Mouse (Mus musculus): Measurements from ENCODE around the gene Rhoc. TPM values are rescaled to one million over a fixed set of nuclear protein-coding genes. Genes with fewer than 3 reads are reported as not detected.
A peak's percentile ranks its signal among the peaks of the same experiment; 100 is the strongest.

The Rhoc gene
- polyA plus RNA-seq, 1 experiment from 2014 or later = 126 TPM

GRCm38 (mm10) chr3:104780561-104781420, 7.4 kb upstream of the Rhoc start, which contains the start of gene Ppm1j:
Ppm1j (plus strand) TSS chr3:104781056.
- ATAC-seq (ENCODE audit: low FRiP score, low TSS enrichment) = peak; percentile 79
- Histone ChIP-seq H3K36me3 (ENCODE audit: control insufficient read depth, insufficient read depth, low read length) (no peaks in the 10 kb centered on the region), H3K4me3 (ENCODE audit: low read depth, low read length) (peak within 1 kb of the TSS; percentile 52), H3K27ac (replicated peaks) (no peak within 1 kb of the TSS), H3K27me3 (ENCODE audit: control insufficient read depth, insufficient read depth, low read length) (no peaks in the 10 kb centered on the region), H3K4me1 (replicated peaks; ENCODE audit: control insufficient read depth, insufficient read depth) (peaks cover 4% of the 10 kb centered on the region; the same call in 1 of the 2 replicates), H3K4me2 (replicated peaks; ENCODE audit: low read depth) (peak within 1 kb of the TSS; percentile 98), H3K9me3 (ENCODE audit: control insufficient read depth, low read length) (no peaks in the 10 kb centered on the region), H3K9ac (ENCODE audit: low read length) (peak within 1 kb of the TSS; percentile 65)
- DNase-seq (ENCODE audit: low spot score) = peak; percentile 91
- TF ChIP-seq CTCF (IDR thresholded peaks at IDR 0.05; ENCODE audit: low read depth) (no peak), EP300 (optimal IDR thresholded peaks at IDR 0.05) (no peak)
- 2% methylated on average over 56 of the region's 56 CpGs for WGBS

- H3K9me3 ChIP-seq (ENCODE audit: control insufficient read depth, low read length) = no peaks in the 10 kb centered on the region
- no peaks in the 10 kb centered on the region for H3K27me3 ChIP-seq (ENCODE audit: control insufficient read depth, insufficient read depth, low read length)
- 2% methylated on average over 26 of the region's 26 CpGs for WGBS
- peak within 1 kb of the TSS; percentile 98 for H3K4me2 ChIP-seq (replicated peaks; ENCODE audit: low read depth)
- DNase-seq (ENCODE audit: low spot score) (peak; percentile 26), ATAC-seq (ENCODE audit: low FRiP score, low TSS enrichment) (0 out of 2 replicates have a peak, but pooled peaks have one; percentile 8)
- H3K4me3 ChIP-seq (ENCODE audit: low read depth, low read length) = peak within 1 kb of the TSS; percentile 52
- H3K9ac ChIP-seq (ENCODE audit: low read length) = peak within 1 kb of the TSS; percentile 65
- H3K4me1 ChIP-seq (replicated peaks; ENCODE audit: control insufficient read depth, insufficient read depth) = peaks cover 4% of the 10 kb centered on the region; the same call in 1 of the 2 replicates
- no peak within 1 kb of the TSS for H3K27ac ChIP-seq (replicated peaks)
- H3K36me3 ChIP-seq (ENCODE audit: control insufficient read depth, insufficient read depth, low read length) = no peaks in the 10 kb centered on the region
- TF ChIP-seq CTCF (IDR thresholded peaks at IDR 0.05; ENCODE audit: low read depth) = no peak
- no peak for TF ChIP-seq EP300 (optimal IDR thresholded peaks at IDR 0.05)
Measured at GRCm38 (mm10) chr3:104781471-104781903, 6.7 kb upstream of the Rhoc start, which contains the start of gene Fam19a3. Fam19a3 (minus strand) TSS chr3:104781840.

GRCm38 (mm10) chr3:104782061-104782681, 6.0 kb upstream of the Rhoc start:
- WGBS = 34% methylated on average over 12 of the region's 12 CpGs
- Histone ChIP-seq H3K27me3 (ENCODE audit: control insufficient read depth, insufficient read depth, low read length) (no peaks in the 10 kb centered on the region), H3K4me1 (replicated peaks; ENCODE audit: control insufficient read depth, insufficient read depth) (peaks cover 4% of the 10 kb centered on the region; the same call in 1 of the 2 replicates), H3K36me3 (ENCODE audit: control insufficient read depth, insufficient read depth, low read length) (no peaks in the 10 kb centered on the region), H3K9me3 (ENCODE audit: control insufficient read depth, low read length) (no peaks in the 10 kb centered on the region), H3K9ac (ENCODE audit: low read length) (no peak overlapping the region), H3K4me3 (ENCODE audit: low read depth, low read length) (peak overlapping the region; percentile 52), H3K27ac (replicated peaks) (no peak overlapping the region), H3K4me2 (replicated peaks; ENCODE audit: low read depth) (peak overlapping the region; percentile 98)
- TF ChIP-seq CTCF (IDR thresholded peaks at IDR 0.05; ENCODE audit: low read depth) = no peak
- TF ChIP-seq EP300 (optimal IDR thresholded peaks at IDR 0.05) = no peak
- peak; percentile 38 for DNase-seq (ENCODE audit: low spot score)
- no peak for ATAC-seq (ENCODE audit: low FRiP score, low TSS enrichment)

GRCm38 (mm10) chr3:104783971-104784500, 4.1 kb upstream of the Rhoc start:
- Histone ChIP-seq H3K4me3 (ENCODE audit: low read depth, low read length) (no peak overlapping the region), H3K4me1 (replicated peaks; ENCODE audit: control insufficient read depth, insufficient read depth) (peaks cover 7% of the 10 kb centered on the region; the same call in 1 of the 2 replicates), H3K9me3 (ENCODE audit: control insufficient read depth, low read length) (no peaks in the 10 kb centered on the region), H3K27ac (replicated peaks) (no peak overlapping the region), H3K27me3 (ENCODE audit: control insufficient read depth, insufficient read depth, low read length) (no peaks in the 10 kb centered on the region), H3K4me2 (replicated peaks; ENCODE audit: low read depth) (no peak overlapping the region), H3K9ac (ENCODE audit: low read length) (no peak overlapping the region), H3K36me3 (ENCODE audit: control insufficient read depth, insufficient read depth, low read length) (no peaks in the 10 kb centered on the region)
- TF ChIP-seq EP300 (optimal IDR thresholded peaks at IDR 0.05) (no peak), CTCF (IDR thresholded peaks at IDR 0.05; ENCODE audit: low read depth) (no peak)
- ATAC-seq (ENCODE audit: low FRiP score, low TSS enrichment) (no peak), DNase-seq (ENCODE audit: low spot score) (no peak)
- 57% methylated on average over 14 of the region's 14 CpGs for WGBS

- WGBS = 85% methylated on average over 6 of the region's 6 CpGs
- H3K27ac ChIP-seq (replicated peaks) = no peak overlapping the region
- H3K9me3 ChIP-seq (ENCODE audit: control insufficient read depth, low read length) = no peaks in the 10 kb centered on the region
- DNase-seq (ENCODE audit: low spot score) (no peak), ATAC-seq (ENCODE audit: low FRiP score, low TSS enrichment) (no peak)
- no peak overlapping the region for H3K4me2 ChIP-seq (replicated peaks; ENCODE audit: low read depth)
- no peaks in the 10 kb centered on the region for H3K36me3 ChIP-seq (ENCODE audit: control insufficient read depth, insufficient read depth, low read length)
- H3K27me3 ChIP-seq (ENCODE audit: control insufficient read depth, insufficient read depth, low read length) = no peaks in the 10 kb centered on the region
- H3K9ac ChIP-seq (ENCODE audit: low read length) = no peak overlapping the region
- no peak overlapping the region for H3K4me3 ChIP-seq (ENCODE audit: low read depth, low read length)
- TF ChIP-seq CTCF (IDR thresholded peaks at IDR 0.05; ENCODE audit: low read depth) (no peak), EP300 (optimal IDR thresholded peaks at IDR 0.05) (no peak)
- peaks cover 7% of the 10 kb centered on the region; the same call in 1 of the 2 replicates for H3K4me1 ChIP-seq (replicated peaks; ENCODE audit: control insufficient read depth, insufficient read depth)
Measured at GRCm38 (mm10) chr3:104785284-104785683, 2.9 kb upstream of the Rhoc start.
